ENCODE assay signal across 8 mouse cellular contexts in the genomic region with DNA sequence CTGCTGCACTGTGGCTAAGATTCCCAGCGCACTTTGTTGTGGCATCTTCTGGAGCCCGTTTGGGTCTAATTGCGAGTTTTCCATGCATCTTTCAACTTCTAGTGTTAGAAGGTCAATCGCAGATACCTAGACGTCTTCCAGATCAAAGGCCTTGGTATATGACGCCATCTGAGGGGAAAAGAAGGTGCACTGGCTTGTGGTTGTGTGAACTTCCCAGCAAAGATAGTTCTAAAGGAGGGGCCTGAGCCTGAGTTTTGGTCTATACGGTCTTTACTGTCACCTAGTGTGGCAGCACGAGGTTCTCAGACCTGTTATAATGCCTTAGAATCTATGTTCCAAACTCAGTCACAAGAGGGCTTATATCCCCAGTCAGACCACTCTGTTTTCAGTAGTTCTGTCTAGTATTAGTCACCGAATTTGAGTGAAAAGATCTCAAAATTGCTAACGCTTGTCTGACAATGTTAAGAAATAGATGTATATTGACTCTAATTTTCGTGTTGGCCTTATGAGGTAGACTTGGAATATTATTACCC. TPM values are rescaled to one million over a fixed set of nuclear protein-coding genes. Genes with fewer than 3 reads are reported as not detected.
DNase-seq lines count a peak whose midpoint lies in the region; ATAC-seq and TF ChIP-seq lines count a peak whose summit lies in the region.

No protein-coding gene starts in this region.

- no peak overlapping the region for H3ac ChIP-seq in myocyte (ENCODE audit: control insufficient read depth, insufficient read length)

- peak overlapping the region; percentile 48 for H3K4me2 ChIP-seq in myocyte (ENCODE audit: low read depth)

- intact Hi-C loops in left cerebral cortex, postnatal 36 days (cut with DNase I): loop anchor here (5.0 kb wide), 3 partner anchors 70 to 355 kb away; no protein-coding TSS in a partner anchor

- TF ChIP-seq CTCF in lung, adult 2 months (IDR thresholded peaks at IDR 0.05; ENCODE audit: insufficient read depth, low read length): no peak

- no peak for TF ChIP-seq POLR2A in lung, adult 2 months (IDR thresholded peaks at IDR 0.05; ENCODE audit: borderline replicate concordance, extremely low read depth, low read depth, low read length)
- TF ChIP-seq POLR2A in myocyte (IDR thresholded peaks at IDR 0.05; ENCODE audit: insufficient read length, low read depth): no peak

- no peaks in the 10 kb centered on the region for H3K27me3 ChIP-seq in myocyte (ENCODE audit: control insufficient read depth, insufficient read depth, insufficient read length)

- no peak for DNase-seq in lung, adult 2 months
- no peak for DNase-seq in lung, postnatal 10 days
- DNase-seq in induced T-regulatory cell, adult 2 months (ENCODE audit: low read depth): peak; percentile 20
- no peak for DNase-seq in frontal cortex, adult 2 months (ENCODE audit: extremely low spot score in 1 of 2, low spot score in 1 of 2)
- no peak for DNase-seq in left cerebral cortex, postnatal 36 days (ENCODE audit: low spot score in 2 of 2)
- DNase-seq in right cerebral cortex, postnatal 25 days: no peak

- no peaks in the 10 kb centered on the region for H3K36me3 ChIP-seq in myocyte (ENCODE audit: control insufficient read depth, insufficient read depth)

- H3K4me3 ChIP-seq in lung, adult 2 months (replicated peaks; ENCODE audit: extremely low read depth, low read depth, low read length): peak overlapping the region; percentile 67
- peak overlapping the region; percentile 24 for H3K4me3 ChIP-seq in myocyte

- peaks cover 6% of the 10 kb centered on the region; the same call in 1 of the 2 replicates for H3K4me1 ChIP-seq in lung, adult 2 months (ENCODE audit: control insufficient read depth, insufficient read depth, low read length)

- H3K79me2 ChIP-seq in myocyte (ENCODE audit: control insufficient read depth, insufficient read depth): no peaks in the 10 kb centered on the region

- 27% methylated on average over 11 of the region's 11 CpGs for WGBS in lung, adult 2 months

- ATAC-seq in common myeloid progenitor, adult 5-6 weeks (replicated peaks; ENCODE audit: low read depth, poor library complexity, severe bottlenecking): peak; percentile 21

TF ChIP-seq in myocyte, 11 proteins besides CTCF, POLR2A, EP300 and RAD21:
- no peak for TF ChIP-seq MYOG (IDR thresholded peaks at IDR 0.05; ENCODE audit: control insufficient read depth in 1 of 3, insufficient read depth in 1 of 3, insufficient read length in 2 of 3, low read depth in 2 of 3)
- no peak for TF ChIP-seq USF1 (IDR thresholded peaks at IDR 0.05; ENCODE audit: low read depth)
- no peak for TF ChIP-seq REST (IDR thresholded peaks at IDR 0.05; ENCODE audit: insufficient read depth, insufficient read length)

RNA-seq across cellular contexts. Expression of a gene that starts 1.1 kb away (rescaled TPM):
- polyA plus RNA-seq in lung, adult 2 months (2012; rRNA removed): 179 and 194 TPM in 2 replicates
- 593 and 613 TPM in 2 replicates for total RNA-seq in common myeloid progenitor, adult 5-6 weeks (2017)
- 5.6 TPM for polyA plus RNA-seq in myocyte (2012; fragmentation: generic; extraction: Trizol)
- 372 and 405 TPM in 2 replicates for polyA plus RNA-seq in frontal cortex, adult 2 months (2012; rRNA removed)
- 100 to 1,000 TPM; 109 to 113 TPM for total RNA-seq in left cerebral cortex, postnatal 36 days (2021)

RNA-seq across cellular contexts. Expression of a gene that starts 23.9 kb away (rescaled TPM):
- 149 and 376 TPM in 2 replicates for polyA plus RNA-seq in lung, adult 2 months (2012; rRNA removed)
- 6.7 and 7.7 TPM in 2 replicates for total RNA-seq in common myeloid progenitor, adult 5-6 weeks (2017)
- 22.3 TPM for polyA plus RNA-seq in myocyte (2012; fragmentation: generic; extraction: Trizol)
- 2.0 and 3.3 TPM in 2 replicates for polyA plus RNA-seq in frontal cortex, adult 2 months (2012; rRNA removed)
- 1 to 10 TPM; 1.3 to 1.7 TPM for total RNA-seq in left cerebral cortex, postnatal 36 days (2021)

Comparison
In these comparisons a context has a peak if more than half of its experiments do, and no peak if none do; other contexts are left out.
1. RNA of a gene that starts 1.1 kb away (polyA plus RNA-seq): 372 to 405 TPM in frontal cortex, adult 2 months and 179 to 194 TPM in lung, adult 2 months; 5.6 TPM in myocyte (single experiment); every median in the first group is over 10 times any median in the second.